Mouse (Mus musculus) embryonic fibroblast, embryonic 13.5 days (primary cell): ENCODE data around the gene Nrcam.

ENCODE experiments used
- CTCF ChIP-seq: IDR thresholded peaks from 2 replicates; pipeline ENCODE4 v1.5.1; 2011; ENCODE audit warnings: mild to moderate bottlenecking, control low read depth, low read length, moderate library complexity, borderline replicate concordance; ENCODE audit not compliant: insufficient read depth
- POLR2A ChIP-seq: IDR thresholded peaks from 2 replicates; pipeline ENCODE4 v1.6.1; 2011; ENCODE audit warnings: low read depth, mild to moderate bottlenecking, control low read depth, low read length, moderate library complexity

DNA sequence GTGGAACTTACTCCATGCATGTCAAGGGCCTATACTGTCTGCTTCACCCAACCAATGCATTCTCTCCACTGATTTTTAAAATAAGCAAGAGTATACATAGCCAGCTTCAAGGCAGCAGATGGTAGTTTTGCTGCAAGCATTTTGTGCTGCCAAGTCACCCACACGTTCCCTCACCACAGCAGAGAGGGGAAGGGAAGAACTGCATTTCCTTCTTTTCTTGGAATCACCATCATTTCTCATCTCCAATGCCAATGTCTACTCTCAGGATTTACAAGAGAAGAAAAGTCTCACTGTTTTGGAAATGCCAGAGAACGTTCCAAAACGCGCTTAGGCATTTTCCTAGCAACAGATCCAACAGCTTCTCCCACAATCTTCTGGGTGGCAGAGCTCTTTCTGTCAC lies 52.1 kb downstream of the Nrcam start:
- TF ChIP-seq CTCF (no peak), POLR2A (no peak)
